8 mouse cellular contexts compared by ENCODE assay signal in genomic region chr4:152177537-152178343, GRCm38 (mm10). TPM values are rescaled to one million over a fixed set of nuclear protein-coding genes. Genes with fewer than 3 reads are reported as not detected.
DNase-seq lines count a peak whose midpoint lies in the region; ATAC-seq and TF ChIP-seq lines count a peak whose summit lies in the region.

Gene Acot7, plus strand, starts transcription at chr4:152178134.

- intact Hi-C loops in heart, postnatal 36 days (cut with DNase I): no loop called here

- peak; percentile 70 for ATAC-seq in G1E (ENCODE audit: extremely low read depth, insufficient number of reproducible peaks, low FRiP score, poor library complexity, severe bottlenecking)
- ATAC-seq in forebrain, postnatal 0 days: peak; percentile 97
- peak; percentile 96 for ATAC-seq in neural tube, embryonic 15.5 days (ENCODE audit: low FRiP score)

- H3K9ac ChIP-seq in forebrain, postnatal 0 days: peak within 1 kb of the TSS; percentile 90
- H3K9ac ChIP-seq in neural tube, embryonic 15.5 days (replicated peaks): peak within 1 kb of the TSS; percentile 82

- no peak for TF ChIP-seq CTCF in G1E (IDR thresholded peaks at IDR 0.05; ENCODE audit: low read depth, low read length)
- TF ChIP-seq CTCF in cerebellum, adult 2 months (IDR thresholded peaks at IDR 0.05; ENCODE audit: borderline replicate concordance, insufficient read depth, low read depth, low read length): no peak
- TF ChIP-seq CTCF in forebrain, postnatal 0 days (IDR thresholded peaks at IDR 0.05; ENCODE audit: low read depth): no peak
- TF ChIP-seq CTCF in layer of hippocampus, adult 2 months (conservative IDR thresholded peaks at IDR 0.05): no peak
- TF ChIP-seq CTCF in lung, adult 2 months (IDR thresholded peaks at IDR 0.05; ENCODE audit: insufficient read depth, low read length): no peak

- under 1% methylated on average over 103 of the region's 108 CpGs for WGBS in cerebellum, adult 2 months
- WGBS in forebrain, postnatal 0 days: 3% methylated on average over 73 of the region's 108 CpGs
- WGBS in lung, adult 2 months: under 1% methylated on average over 103 of the region's 108 CpGs
- WGBS in neural tube, embryonic 15.5 days: under 1% methylated on average over 82 of the region's 108 CpGs

- TF ChIP-seq POLR2A in cerebellum, adult 2 months (IDR thresholded peaks at IDR 0.05; ENCODE audit: borderline replicate concordance, insufficient read depth, low read length): peak; percentile 67
- 0 out of 2 replicates have a peak, but pooled peaks have one; percentile 41 for TF ChIP-seq POLR2A in lung, adult 2 months (IDR thresholded peaks at IDR 0.05; ENCODE audit: borderline replicate concordance, extremely low read depth, low read depth, low read length)

- peak within 1 kb of the TSS; percentile 87 for H3K4me3 ChIP-seq in G1E (ENCODE audit: low read depth, low read length)
- H3K4me3 ChIP-seq in cerebellum, adult 2 months (replicated peaks; ENCODE audit: insufficient read depth, low read depth, low read length): peak within 1 kb of the TSS; percentile 72
- H3K4me3 ChIP-seq in forebrain, postnatal 0 days (ENCODE audit: low read depth, low read length): peak within 1 kb of the TSS; percentile 80
- peak within 1 kb of the TSS; percentile 84 for H3K4me3 ChIP-seq in layer of hippocampus, adult 2 months
- peak within 1 kb of the TSS; percentile 73 for H3K4me3 ChIP-seq in lung, adult 2 months (replicated peaks; ENCODE audit: extremely low read depth, low read depth, low read length)
- peak within 1 kb of the TSS; percentile 79 for H3K4me3 ChIP-seq in neural tube, embryonic 15.5 days (replicated peaks)

- H3K4me1 ChIP-seq in G1E (ENCODE audit: insufficient read depth, low read depth, low read length): peaks cover 58% of the 10 kb centered on the region
- peaks cover 21% of the 10 kb centered on the region for H3K4me1 ChIP-seq in cerebellum, adult 2 months (ENCODE audit: control insufficient read depth, insufficient read depth, low read length)
- H3K4me1 ChIP-seq in forebrain, postnatal 0 days (ENCODE audit: insufficient read depth): peaks cover 15% of the 10 kb centered on the region; the same call in 1 of the 2 replicates
- no peaks in the 10 kb centered on the region; the same call in 1 of the 2 replicates for H3K4me1 ChIP-seq in lung, adult 2 months (ENCODE audit: control insufficient read depth, insufficient read depth, low read length)
- H3K4me1 ChIP-seq in neural tube, embryonic 15.5 days: peaks cover 34% of the 10 kb centered on the region

- peaks cover 4% of the 10 kb centered on the region for H3K9me3 ChIP-seq in G1E (replicated peaks)
- H3K9me3 ChIP-seq in forebrain, postnatal 0 days (ENCODE audit: low read length): no peaks in the 10 kb centered on the region
- H3K9me3 ChIP-seq in neural tube, embryonic 15.5 days (replicated peaks): no peaks in the 10 kb centered on the region

- H3K27me3 ChIP-seq in G1E (ENCODE audit: insufficient read depth, low read length): no peaks in the 10 kb centered on the region
- H3K27me3 ChIP-seq in cerebellum, adult 2 months (ENCODE audit: control insufficient read depth, insufficient read depth, low read length): no peaks in the 10 kb centered on the region
- H3K27me3 ChIP-seq in forebrain, postnatal 0 days (ENCODE audit: insufficient read depth, low read length): no peaks in the 10 kb centered on the region
- peaks cover 12% of the 10 kb centered on the region for H3K27me3 ChIP-seq in neural tube, embryonic 15.5 days (replicated peaks)

- peak within 1 kb of the TSS; percentile 83 for H3K4me2 ChIP-seq in forebrain, postnatal 0 days (ENCODE audit: low read depth)
- peak within 1 kb of the TSS; percentile 91 for H3K4me2 ChIP-seq in neural tube, embryonic 15.5 days

- peak; percentile 95 for DNase-seq in G1E (ENCODE audit: low spot score)
- DNase-seq in cerebellum, adult 2 months: peak; percentile 93 to 95
- DNase-seq in forebrain, postnatal 0 days: peak; percentile 96
- peak; percentile 88 to 89 for DNase-seq in heart, postnatal 36 days
- DNase-seq in layer of hippocampus, adult 2 months (ENCODE audit: low spot score in 2 of 2): peak; percentile 92 to 93
- peak; percentile 87 for DNase-seq in lung, adult 2 months
- DNase-seq in testis, postnatal 10 days (ENCODE audit: low spot score): peak; percentile 97

- peaks cover 30% of the 10 kb centered on the region for H3K36me3 ChIP-seq in G1E (replicated peaks)
- H3K36me3 ChIP-seq in forebrain, postnatal 0 days (ENCODE audit: insufficient read depth): peaks cover under 1% of the 10 kb centered on the region
- H3K36me3 ChIP-seq in neural tube, embryonic 15.5 days: peaks cover 7% of the 10 kb centered on the region; the same call in 1 of the 2 replicates

- H3K27ac ChIP-seq in cerebellum, adult 2 months (ENCODE audit: insufficient read depth, low read length): peak within 1 kb of the TSS; percentile 82
- peak within 1 kb of the TSS; percentile 73 for H3K27ac ChIP-seq in forebrain, postnatal 0 days (ENCODE audit: low read depth, low read length)
- peak within 1 kb of the TSS; percentile 96 for H3K27ac ChIP-seq in layer of hippocampus, adult 2 months
- H3K27ac ChIP-seq in neural tube, embryonic 15.5 days (replicated peaks): peak within 1 kb of the TSS; percentile 93

RNA-seq across cellular contexts. Expression of gene Acot7, which starts in this region (rescaled TPM):
- total RNA-seq in G1E (2014; fragmentation: Nextera tagmentation) (17.1 and 22.1 TPM in 2 replicates), G1E (2017) (17.6 and 18.6 TPM in 2 replicates)
- polyA plus RNA-seq in G1E (2012): 46.2 and 51.1 TPM in 2 replicates
- 508 and 523 TPM in 2 replicates for polyA plus RNA-seq in cerebellum, adult 2 months (2012; rRNA removed)
- 191 and 193 TPM in 2 replicates for total RNA-seq in forebrain, postnatal 0 days (2014; rRNA removed)
- polyA plus RNA-seq in forebrain, postnatal 0 days (2015; fragmentation: Nextera tagmentation; extraction: Ambion mirVana): 411 and 466 TPM in 2 replicates
- 10 to 100 TPM; 58.7 to 59.1 TPM for total RNA-seq in heart, postnatal 36 days (2021)
- total RNA-seq in layer of hippocampus, adult 2 months (2021): 100 to 1,000 TPM; 306 to 335 TPM
- polyA plus RNA-seq in lung, adult 2 months (2012; rRNA removed): 118 and 125 TPM in 2 replicates
- polyA plus RNA-seq in neural tube, embryonic 15.5 days (2015; fragmentation: Nextera tagmentation; extraction: Ambion mirVana): 402 and 456 TPM in 2 replicates

Comparison
In these comparisons a context has a peak if more than half of its experiments do, and no peak if none do; other contexts are left out.
1. Peak in every context shown above with its lines: DNase-seq, ATAC-seq, H3K4me3 ChIP-seq and H3K27ac ChIP-seq.